28 mouse cellular contexts compared by ENCODE assay signal in genomic region chr6:124479573-124479930, GRCm38 (mm10). TPM values are rescaled to one million over a fixed set of nuclear protein-coding genes. Genes with fewer than 3 reads are reported as not detected.
A peak's percentile ranks its signal among the peaks of the same experiment; 100 is the strongest.
DNase-seq lines count a peak whose midpoint lies in the region; ATAC-seq lines count a peak whose summit lies in the region.
"Had no signal": no experiment of that assay in that cellular context is flagged by ENCODE, and none has a peak within 500 bp of the region (broad histone marks: within the 10 kb centered on the region; RNA-seq: fewer than 3 reads in every experiment).

No protein-coding gene starts in this region.

- H3K4me3 ChIP-seq in forebrain, embryonic 13.5 days = no peak overlapping the region
- H3K4me3 ChIP-seq in forebrain, embryonic 11.5 days (ENCODE audit: low read depth, low read length) = no peak overlapping the region
- H3K4me3 ChIP-seq in hindbrain, embryonic 16.5 days (ENCODE audit: low read length) = no peak overlapping the region
- H3K4me3 ChIP-seq: embryonic facial prominence, embryonic 10.5 days; embryonic facial prominence, embryonic 15.5 days; gastrocnemius, adult 2 months; heart, adult 2 months; heart, embryonic 12.5 days; midbrain, embryonic 10.5 days; myocyte; neural tube, embryonic 13.5 days had no signal

- no peaks in the 10 kb centered on the region for H3K36me3 ChIP-seq in forebrain, embryonic 13.5 days (ENCODE audit: poor library complexity, severe bottlenecking)
- H3K36me3 ChIP-seq in forebrain, embryonic 11.5 days (ENCODE audit: control insufficient read depth, insufficient read depth, low read length) = no peaks in the 10 kb centered on the region
- H3K36me3 ChIP-seq in hindbrain, embryonic 16.5 days (ENCODE audit: control insufficient read depth, insufficient read depth, low read length) = no peaks in the 10 kb centered on the region
- H3K36me3 ChIP-seq: embryonic facial prominence, embryonic 10.5 days; embryonic facial prominence, embryonic 15.5 days; G1E; heart, embryonic 12.5 days; midbrain, embryonic 10.5 days; neural tube, embryonic 13.5 days had no signal

- 89% methylated on average over 3 of the region's 3 CpGs for WGBS in forebrain, embryonic 13.5 days
- 93% methylated on average over 3 of the region's 3 CpGs for WGBS in forebrain, embryonic 11.5 days
- WGBS in hindbrain, embryonic 16.5 days = 90% methylated on average over 3 of the region's 3 CpGs

- H3K9ac ChIP-seq in forebrain, embryonic 13.5 days = no peak overlapping the region
- H3K9ac ChIP-seq in forebrain, embryonic 11.5 days (ENCODE audit: low read length) = no peak overlapping the region
- H3K9ac ChIP-seq in hindbrain, embryonic 16.5 days (ENCODE audit: low read depth, low read length) = no peak overlapping the region
- H3K9ac ChIP-seq: embryonic facial prominence, embryonic 15.5 days; heart, embryonic 12.5 days; hindbrain, embryonic 14.5 days; liver, embryonic 14.5 days; lung, embryonic 14.5 days; neural tube, embryonic 13.5 days had no signal

- no peak for DNase-seq in forebrain, embryonic 11.5 days (ENCODE audit: low spot score)
- DNase-seq in lung, postnatal 25 days (ENCODE audit: low spot score) = peak; percentile 51
- DNase-seq in lung, postnatal 14 days = no peak
- DNase-seq in ES-CJ7 (ENCODE audit: low read depth, low spot score) (peak; percentile 88), ZHBTc4 (ENCODE audit: low read depth, low spot score) (peak; percentile 88)
- DNase-seq in urinary bladder, postnatal 25 days (ENCODE audit: low spot score) = no peak
- DNase-seq: adrenal gland, adult 8-10 months; cerebellum, adult 8-10 months; gastrocnemius, adult 2 months; heart, adult 2 months; heart, postnatal 4 days; liver had no signal

- no peaks in the 10 kb centered on the region for H3K9me3 ChIP-seq in forebrain, embryonic 13.5 days (replicated peaks)
- no peaks in the 10 kb centered on the region for H3K9me3 ChIP-seq in forebrain, embryonic 11.5 days (ENCODE audit: control insufficient read depth, low read length)
- H3K9me3 ChIP-seq in hindbrain, embryonic 16.5 days (ENCODE audit: control insufficient read depth, low read length) = no peaks in the 10 kb centered on the region
- H3K9me3 ChIP-seq: embryonic facial prominence, embryonic 10.5 days; embryonic facial prominence, embryonic 15.5 days; G1E; heart, embryonic 12.5 days; midbrain, embryonic 10.5 days; neural tube, embryonic 13.5 days had no signal

- 0 out of 2 replicates have a peak, but pooled peaks have one; percentile 26 for ATAC-seq in forebrain, embryonic 13.5 days
- ATAC-seq in forebrain, embryonic 11.5 days (replicated peaks; ENCODE audit: low FRiP score) = no peak
- no peak; the same call in 1 of the 2 replicates for ATAC-seq in hindbrain, embryonic 16.5 days
- ATAC-seq: forebrain, embryonic 14.5 days; midbrain, embryonic 16.5 days had no signal

- no peaks in the 10 kb centered on the region for H3K27me3 ChIP-seq in forebrain, embryonic 13.5 days
- H3K27me3 ChIP-seq in forebrain, embryonic 11.5 days (ENCODE audit: control insufficient read depth, insufficient read depth, low read length) = no peaks in the 10 kb centered on the region
- no peaks in the 10 kb centered on the region for H3K27me3 ChIP-seq in hindbrain, embryonic 16.5 days (replicated peaks; ENCODE audit: control insufficient read depth, insufficient read depth, low read length)
- H3K27me3 ChIP-seq: embryonic facial prominence, embryonic 15.5 days; heart, embryonic 12.5 days; neural tube, embryonic 13.5 days had no signal

- H3K4me1 ChIP-seq in forebrain, embryonic 13.5 days = no peaks in the 10 kb centered on the region
- no peaks in the 10 kb centered on the region for H3K4me1 ChIP-seq in forebrain, embryonic 11.5 days (replicated peaks; ENCODE audit: control insufficient read depth, insufficient read depth, low read length)
- H3K4me1 ChIP-seq in hindbrain, embryonic 16.5 days (ENCODE audit: control insufficient read depth, insufficient read depth, low read depth, low read length) = no peaks in the 10 kb centered on the region
- H3K4me1 ChIP-seq: neural tube, embryonic 13.5 days had no signal

- no peak overlapping the region for H3K4me2 ChIP-seq in forebrain, embryonic 13.5 days
- no peak overlapping the region for H3K4me2 ChIP-seq in forebrain, embryonic 11.5 days (ENCODE audit: low read depth, low read length, severe bottlenecking)
- no peak overlapping the region for H3K4me2 ChIP-seq in hindbrain, embryonic 16.5 days (ENCODE audit: low read length)
- H3K4me2 ChIP-seq: embryonic facial prominence, embryonic 15.5 days; heart, embryonic 12.5 days; hindbrain, embryonic 14.5 days; lung, embryonic 14.5 days; neural tube, embryonic 13.5 days had no signal

- no peak overlapping the region for H3K27ac ChIP-seq in forebrain, embryonic 13.5 days
- no peak overlapping the region for H3K27ac ChIP-seq in forebrain, embryonic 11.5 days (ENCODE audit: low read depth, low read length)
- no peak overlapping the region for H3K27ac ChIP-seq in hindbrain, embryonic 16.5 days (ENCODE audit: low read depth, low read length)
- H3K27ac ChIP-seq: embryonic facial prominence, embryonic 10.5 days; embryonic facial prominence, embryonic 15.5 days; gastrocnemius, adult 2 months; heart, adult 2 months; hindbrain, embryonic 14.5 days; kidney, postnatal 0 days; liver, embryonic 14.5 days; midbrain, embryonic 10.5 days; neural tube, embryonic 13.5 days had no signal

RNA-seq across cellular contexts. Expression of gene C1rl, which starts 13.4 kb away (rescaled TPM):
- polyA plus RNA-seq in forebrain, embryonic 13.5 days (2015; fragmentation: Nextera tagmentation; extraction: Ambion mirVana) = 0.08 and 0.09 TPM in 2 replicates
- polyA plus RNA-seq in forebrain, embryonic 11.5 days (2014; fragmentation: Nextera tagmentation; extraction: Ambion mirVana) = 0.08 and 0.21 TPM in 2 replicates
- 0.26 and 0.39 TPM in 2 replicates for polyA plus RNA-seq in hindbrain, embryonic 16.5 days (2015; fragmentation: Nextera tagmentation; extraction: Ambion mirVana)
- polyA plus RNA-seq: inflammation-experienced regulatory T-cells, adult 6 months had no signal

RNA-seq across cellular contexts. Expression of gene Clstn3, which starts 15.0 kb away (rescaled TPM):
- polyA plus RNA-seq in forebrain, embryonic 13.5 days (2015; fragmentation: Nextera tagmentation; extraction: Ambion mirVana) = 29.2 and 38.0 TPM in 2 replicates
- polyA plus RNA-seq in forebrain, embryonic 11.5 days (2014; fragmentation: Nextera tagmentation; extraction: Ambion mirVana) = 12.8 and 15.2 TPM in 2 replicates
- 174 and 180 TPM in 2 replicates for polyA plus RNA-seq in hindbrain, embryonic 16.5 days (2015; fragmentation: Nextera tagmentation; extraction: Ambion mirVana)
- polyA plus RNA-seq: inflammation-experienced regulatory T-cells, adult 6 months had no signal

RNA-seq across cellular contexts. Expression of gene C1ra, which starts 32.7 kb away (rescaled TPM):
- 0.09 and 0.12 TPM in 2 replicates for polyA plus RNA-seq in forebrain, embryonic 13.5 days (2015; fragmentation: Nextera tagmentation; extraction: Ambion mirVana)
- polyA plus RNA-seq in forebrain, embryonic 11.5 days (2014; fragmentation: Nextera tagmentation; extraction: Ambion mirVana) = 0.08 and 0.35 TPM in 2 replicates
- 0.23 and 0.70 TPM in 2 replicates for polyA plus RNA-seq in hindbrain, embryonic 16.5 days (2015; fragmentation: Nextera tagmentation; extraction: Ambion mirVana)
- polyA plus RNA-seq: embryonic facial prominence, embryonic 10.5 days; G1E had no signal

Comparison
In these comparisons a context has a peak if more than half of its experiments do, and no peak if none do; other contexts are left out.
1. DNase-seq: peak in lung, postnatal 25 days (single experiment), ES-CJ7 (single experiment) and ZHBTc4 (single experiment); none in forebrain, embryonic 11.5 days (single experiment), lung, postnatal 14 days (single experiment) and urinary bladder, postnatal 25 days (single experiment).